Mouse (Mus musculus): Measurements from ENCODE around the gene Snrnp25.

Gene Snrnp25

GRCm38 (mm10) chr11:32247068-32247467, 41.9 kb downstream of the Snrnp25 start:
- peak in 1 of 2 experiments; percentile 16 for DNase-seq

- no peak for DNase-seq
These were observed 43.1 kb downstream of the Snrnp25 start for GRCm38 (mm10) chr11:32248350-32248749.

DNA sequence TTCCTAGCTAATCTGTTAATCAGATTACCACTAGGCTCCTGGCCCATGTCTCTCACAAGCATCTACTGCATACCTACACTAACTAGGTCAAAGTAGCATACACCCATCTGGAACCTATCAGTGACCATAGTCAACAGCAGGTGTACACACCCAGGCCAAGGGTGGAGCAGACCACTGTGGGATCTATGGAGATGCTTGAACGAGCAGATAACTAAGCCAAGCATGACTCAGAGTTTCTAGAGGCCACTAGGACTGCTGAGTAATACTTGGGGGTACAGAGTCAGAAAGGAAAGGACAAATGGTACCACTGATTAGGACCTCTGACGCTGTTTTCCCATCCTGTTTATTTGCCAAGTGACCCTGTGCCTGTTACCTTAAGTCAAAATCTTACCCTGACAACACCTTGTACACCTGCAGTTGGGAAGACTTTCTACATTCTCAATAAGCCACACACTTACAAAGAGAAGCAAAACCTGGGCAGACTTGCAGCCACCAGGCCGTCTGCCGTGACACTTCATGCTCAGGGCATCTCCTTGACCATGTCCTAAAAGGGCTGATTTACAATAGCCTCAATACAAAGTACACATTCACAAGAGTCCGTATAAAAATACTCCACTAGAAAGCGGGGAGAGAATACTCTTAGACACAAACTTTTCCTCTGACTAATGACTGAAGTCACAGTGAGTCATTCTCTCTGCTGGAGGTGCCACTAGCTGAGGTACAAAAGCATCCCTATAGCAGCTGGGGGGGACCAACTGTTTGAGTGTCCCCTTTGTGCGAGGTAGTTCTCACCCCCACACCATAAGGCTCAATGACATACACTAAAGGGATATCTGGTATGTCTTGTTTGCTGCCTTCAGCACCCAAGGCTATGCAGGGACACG, 45.9 kb downstream of the Snrnp25 start:
- DNase-seq: no peak

- peak; percentile 14 to 49 for DNase-seq
These were observed 47.9 kb downstream of the Snrnp25 start for GRCm38 (mm10) chr11:32253121-32253520.

- no peak for DNase-seq
These were observed 50.9 kb downstream of the Snrnp25 start for GRCm38 (mm10) chr11:32256146-32256545.

DNA sequence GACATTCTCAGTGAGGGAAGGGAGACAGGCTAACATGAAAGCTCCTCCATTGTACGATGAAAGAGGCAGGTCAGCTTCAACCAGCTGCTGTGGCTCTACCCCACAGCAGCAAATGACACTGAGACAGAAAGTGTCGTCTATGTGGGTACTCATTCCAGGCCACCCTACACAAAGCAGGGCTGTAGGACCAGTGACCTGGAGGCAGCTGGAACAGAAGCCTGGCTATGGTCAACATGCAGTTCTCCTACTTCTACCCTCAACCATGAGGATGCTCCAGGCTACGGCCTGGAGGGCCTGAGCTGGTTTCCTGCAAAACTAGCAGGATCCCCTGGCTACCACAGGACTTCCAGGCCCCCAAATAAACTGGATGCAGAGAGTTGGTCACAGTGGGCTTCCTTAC, 51.4 kb downstream of the Snrnp25 start:
- DNase-seq: no peak

All from cerebellum, postnatal 25 days (tissue).